Mouse (Mus musculus) liver, embryonic 16.5 days (tissue): ENCODE results near the gene B3galnt2. TPM values are rescaled to one million over a fixed set of nuclear protein-coding genes. Genes with fewer than 3 reads are reported as not detected.
A peak's percentile ranks its signal among the peaks of the same experiment; 100 is the strongest.

ENCODE experiments used
- ATAC-seq: fragments of 200-750 bp; cut with Nextera tagmentation; 2 replicates; pipeline ENCODE4 v1.8.0; 2017; ENCODE audit warnings: low read depth, mild to moderate bottlenecking, moderate number of reproducible peaks, moderate library complexity
- H3K27ac ChIP-seq: fragments of 300-500 bp; sonication (generic); 2 replicates; pipeline ENCODE4 v1.5.1; 2014; ENCODE audit warnings: mild to moderate bottlenecking, low read length
- H3K27me3 ChIP-seq: fragments of 300-500 bp; sonication (generic); 2 replicates; pipeline ENCODE4 v1.6.1; 2014; ENCODE audit warnings: low read depth, low read length, mixed read lengths; ENCODE audit not compliant: control insufficient read depth, insufficient read depth
- H3K36me3 ChIP-seq: fragments of 300-500 bp; sonication (generic); 2 replicates; pipeline ENCODE4 v1.6.1; 2014; ENCODE audit warnings: mild to moderate bottlenecking; ENCODE audit not compliant: control insufficient read depth, insufficient read depth
- H3K4me1 ChIP-seq: fragments of 300-500 bp; sonication (generic); 2 replicates; pipeline ENCODE4 v1.6.1; 2014; ENCODE audit warnings: low read depth, low read length, mixed read lengths; ENCODE audit not compliant: control insufficient read depth
- H3K4me2 ChIP-seq: fragments of 300-500 bp; sonication (generic); 2 replicates; pipeline ENCODE4 v1.6.1; 2014; ENCODE audit warnings: low read depth, low read length, mixed read lengths
- H3K4me3 ChIP-seq: fragments of 300-500 bp; sonication (generic); 2 replicates; pipeline ENCODE4 v1.5.1; 2014; ENCODE audit warnings: low read depth, mild to moderate bottlenecking, low read length
- H3K9ac ChIP-seq: fragments of 300-500 bp; sonication (generic); 2 replicates; pipeline ENCODE4 v1.6.1; 2014; ENCODE audit warnings: low read depth, low read length
- H3K9me3 ChIP-seq: fragments of 300-500 bp; sonication (generic); replicated peaks from 2 replicates; pipeline ENCODE4 v1.6.1; 2016; ENCODE audit warnings: low read length; ENCODE audit not compliant: control insufficient read depth
- WGBS: fragments of 180-500 bp; shearing (Covaris S2); extraction: QIAGEN DNeasy Blood & Tissue Kit; methylation state at CpG from one replicate; pipeline ENCODE4 v1.1.7; 2014; ENCODE audit not compliant: insufficient replicate concordance; 5-methylcytosine and 5-hydroxymethylcytosine counted together
- polyA plus RNA-seq: library from polyadenylated mRNA; unstranded; fragments of >200 nt; fragmentation: Nextera tagmentation; extraction: Ambion mirVana; gene quantifications from 2 replicates; pipeline ENCODE4 v1.2.1, GENCODE M21; 2015

Gene B3galnt2
- polyA plus RNA-seq, 1 experiment from 2014 or later: 23.2 TPM

- Histone ChIP-seq H3K4me3 (no peak overlapping the region), H3K9ac (no peak overlapping the region), H3K4me1 (peaks cover 48% of the 10 kb centered on the region), H3K36me3 (no peaks in the 10 kb centered on the region), H3K9me3 (no peaks in the 10 kb centered on the region), H3K27ac (no peak overlapping the region), H3K27me3 (no peaks in the 10 kb centered on the region), H3K4me2 (no peak overlapping the region)
- no peak for ATAC-seq
- 81% methylated on average over 11 of the region's 11 CpGs for WGBS
Measured at GRCm38 (mm10) chr13:14035875-14036630, 81.8 kb downstream of the B3galnt2 start.

DNA sequence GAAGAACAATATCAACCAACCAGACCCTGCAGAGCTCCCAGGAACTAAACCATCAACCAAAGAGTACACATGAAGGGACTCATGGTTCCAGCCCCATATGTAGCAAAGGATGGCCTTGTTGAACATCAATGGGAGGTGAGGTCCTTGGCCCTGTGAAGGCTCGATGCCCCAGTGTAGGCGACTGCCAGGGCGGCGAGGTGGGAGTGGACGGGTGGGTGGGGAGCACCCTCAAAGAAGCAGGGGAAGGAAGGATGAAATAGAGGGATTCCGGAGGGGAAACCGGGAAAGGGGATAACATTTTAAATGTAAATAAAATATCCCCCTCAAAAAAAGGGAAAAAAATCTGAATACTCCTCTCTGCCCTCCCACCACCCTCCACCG is 84.6 kb downstream of the B3galnt2 start:
- peak overlapping the region; percentile 96 for H3K27ac ChIP-seq
- WGBS: 3% methylated on average over 8 of the region's 8 CpGs
- H3K36me3 ChIP-seq: no peaks in the 10 kb centered on the region
- H3K4me2 ChIP-seq: peak overlapping the region; percentile 63
- ATAC-seq: no peak; the same call in 1 of the 2 replicates
- H3K27me3 ChIP-seq: no peaks in the 10 kb centered on the region
- peaks cover 27% of the 10 kb centered on the region for H3K4me1 ChIP-seq
- peak overlapping the region; percentile 80 for H3K4me3 ChIP-seq
- peak overlapping the region; percentile 92 for H3K9ac ChIP-seq
- no peaks in the 10 kb centered on the region for H3K9me3 ChIP-seq

DNA sequence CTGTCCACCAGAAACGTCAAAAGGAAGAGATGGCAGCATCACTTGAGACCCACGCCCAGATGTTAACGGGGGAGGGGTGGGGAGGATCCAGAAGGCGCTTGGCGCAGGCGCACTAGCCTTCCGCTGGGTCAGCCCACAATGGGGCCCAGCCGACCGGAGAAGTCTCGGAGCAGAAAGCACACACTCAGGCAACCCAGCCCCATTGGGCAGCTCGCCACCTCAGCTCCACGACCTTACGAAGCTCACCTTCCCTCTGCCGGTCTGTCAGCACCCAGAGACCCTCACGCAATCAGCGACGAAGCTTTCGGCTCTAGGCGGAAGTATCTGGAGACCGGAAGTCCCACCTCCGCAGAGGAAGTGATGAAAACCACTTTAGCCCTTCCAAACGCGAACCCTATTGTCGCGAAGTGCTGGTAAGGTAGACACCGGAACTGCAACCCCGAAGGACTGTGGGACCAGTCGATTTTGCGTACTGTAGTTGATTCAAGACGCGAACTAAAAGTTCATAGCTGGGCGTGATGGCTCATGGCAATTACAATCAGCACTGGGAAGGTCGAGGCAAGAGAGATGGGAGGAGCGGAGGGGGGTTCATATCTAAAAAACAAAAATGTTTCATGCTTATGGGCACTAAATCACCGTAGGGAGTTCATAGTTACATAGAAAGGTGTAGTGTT is 85.2 kb downstream of the B3galnt2 start, which contains the start of gene Tbce:
Tbce (minus strand) TSS at position 347 of the 674 bp plus-strand sequence.
- Histone ChIP-seq H3K4me2 (peak within 1 kb of the TSS; percentile 66), H3K9ac (peak within 1 kb of the TSS; percentile 92), H3K27me3 (no peaks in the 10 kb centered on the region), H3K4me1 (peaks cover 23% of the 10 kb centered on the region), H3K9me3 (no peaks in the 10 kb centered on the region), H3K4me3 (peak within 1 kb of the TSS; percentile 80), H3K27ac (peak within 1 kb of the TSS; percentile 96), H3K36me3 (no peaks in the 10 kb centered on the region)
- under 1% methylated on average over 35 of the region's 35 CpGs for WGBS
- ATAC-seq: peak; percentile 94

GRCm38 (mm10) chr13:14040186-14040585 is 85.9 kb downstream of the B3galnt2 start:
- Histone ChIP-seq H3K4me1 (peaks cover 15% of the 10 kb centered on the region), H3K4me3 (peak overlapping the region; percentile 80), H3K27me3 (no peaks in the 10 kb centered on the region), H3K36me3 (no peaks in the 10 kb centered on the region), H3K27ac (peak overlapping the region; percentile 96), H3K9ac (peak overlapping the region; percentile 92), H3K9me3 (no peaks in the 10 kb centered on the region), H3K4me2 (peak overlapping the region; percentile 66)
- 38% methylated on average over 5 of the region's 5 CpGs for WGBS
- no peak for ATAC-seq

GRCm38 (mm10) chr13:14043851-14044250 is 89.6 kb downstream of the B3galnt2 start:
- H3K9me3 ChIP-seq: no peaks in the 10 kb centered on the region
- no peak for ATAC-seq
- no peak overlapping the region for H3K9ac ChIP-seq
- H3K27ac ChIP-seq: no peak overlapping the region
- no peaks in the 10 kb centered on the region for H3K27me3 ChIP-seq
- H3K36me3 ChIP-seq: peaks cover 2% of the 10 kb centered on the region; the same call in 1 of the 2 replicates
- H3K4me3 ChIP-seq: no peak overlapping the region
- no peak overlapping the region for H3K4me2 ChIP-seq
- H3K4me1 ChIP-seq: peaks cover 7% of the 10 kb centered on the region

- H3K4me1 ChIP-seq: peaks cover 7% of the 10 kb centered on the region
- no peaks in the 10 kb centered on the region for H3K9me3 ChIP-seq
- no peaks in the 10 kb centered on the region for H3K27me3 ChIP-seq
- no peak overlapping the region for H3K27ac ChIP-seq
- ATAC-seq: no peak
- no peak overlapping the region for H3K9ac ChIP-seq
- peaks cover 7% of the 10 kb centered on the region; the same call in 1 of the 2 replicates for H3K36me3 ChIP-seq
- no peak overlapping the region for H3K4me2 ChIP-seq
- 25% methylated on average over 2 of the region's 2 CpGs for WGBS
- no peak overlapping the region for H3K4me3 ChIP-seq
Measured at GRCm38 (mm10) chr13:14044521-14044920, 90.3 kb downstream of the B3galnt2 start.

Other genes starting within 250 kb of the B3galnt2 start
- gene Gng4, start 170.4 kb upstream of the B3galnt2 start, polyA plus RNA-seq: 0.11 TPM in 1 of 2 replicates, not detected in the other
- 25.6 and 26.8 TPM in 2 replicates for gene Tbce, start 85.2 kb downstream of the B3galnt2 start, polyA plus RNA-seq
- gene Arid4b, start 108.8 kb downstream of the B3galnt2 start, polyA plus RNA-seq: 18.0 and 19.7 TPM in 2 replicates
- gene Ggps1, start 109.0 kb downstream of the B3galnt2 start, polyA plus RNA-seq: 11.9 and 12.2 TPM in 2 replicates